Mouse (Mus musculus): ENCODE data around the gene Stag3. TPM values are rescaled to one million over a fixed set of nuclear protein-coding genes. Genes with fewer than 3 reads are reported as not detected.

Stag3 gene
- total RNA-seq (2023; ENCODE audit: inconsistent age) = 0.74 TPM in 1 of 4 replicates, not detected in the others

GRCm38 (mm10) chr5:138279585-138280424, at the start of gene Stag3, which contains the start of the genes Gm43720 and Gpc2:
Gene Stag3, plus strand, starts transcription at chr5:138280240.
Gene Gm43720, minus strand, starts transcription at chr5:138279958.
Gene Gpc2, minus strand, starts transcription at chr5:138280005.

DNA sequence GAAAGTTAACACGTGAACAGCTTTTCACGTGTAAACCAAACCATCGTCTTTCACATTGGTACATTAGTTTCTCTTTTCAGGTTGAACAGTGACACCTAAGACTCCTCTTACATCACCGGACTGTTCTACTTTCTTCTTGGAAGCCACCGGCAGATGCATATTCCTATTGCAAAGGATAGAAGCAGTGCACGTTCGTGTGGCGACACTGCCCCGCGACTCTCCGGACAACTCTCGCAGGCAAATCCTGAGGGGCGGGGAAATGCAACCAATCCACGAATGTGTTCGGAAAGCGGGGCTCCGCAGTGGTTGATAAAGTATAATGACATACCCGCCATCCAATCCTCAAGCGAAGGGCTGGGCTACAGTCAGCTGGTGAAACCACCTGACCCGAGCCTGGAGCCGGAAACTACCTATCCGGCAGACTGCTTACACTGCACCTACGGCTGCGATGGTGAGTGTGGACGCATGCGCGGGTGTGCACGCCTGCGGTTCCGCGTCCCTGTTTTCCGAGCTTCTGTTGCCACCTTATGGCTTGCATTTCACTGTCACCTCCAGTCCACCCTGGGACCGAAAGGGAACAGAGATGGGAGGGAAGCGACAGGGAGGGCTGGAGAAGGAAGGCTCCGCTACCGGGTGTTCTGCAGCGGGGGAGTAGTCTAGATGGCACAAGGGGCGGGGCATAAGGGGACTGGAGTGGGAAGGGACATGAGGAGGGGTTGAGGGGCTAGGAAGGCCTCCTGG, 24.5 kb upstream of the Stag3 start, which contains the start of gene Lamtor4:
Lamtor4 (plus strand) TSS at position 130 of the 741 bp plus-strand sequence.

GRCm38 (mm10) chr5:138263260-138264206, 16.5 kb upstream of the Stag3 start, which contains the start of gene BC037034:
Gene BC037034, minus strand, starts transcription at chr5:138264033.

GRCm38 (mm10) chr5:138272409-138272923, 7.6 kb upstream of the Stag3 start, which contains the start of gene Gal3st4:
Gene Gal3st4, minus strand, starts transcription at chr5:138272840.

GRCm38 (mm10) chr5:138341661-138342060, 61.6 kb downstream of the Stag3 start, which contains the start of gene Pvrig:
Gene Pvrig, plus strand, starts transcription at chr5:138341961.

Other genes starting within 250 kb of the Stag3 start
- not detected in 4 replicates for gene Smok3c, start 227.0 kb upstream of the Stag3 start, total RNA-seq (2023; ENCODE audit: inconsistent age)
- 15.6 to 18.0 TPM (median 17.9 TPM) in 4 replicates for gene Zkscan1, start 195.2 kb upstream of the Stag3 start, total RNA-seq (2023; ENCODE audit: inconsistent age)
- 8.6 to 10.5 TPM (median 9.9 TPM) in 4 replicates for gene Zscan21, start 163.3 kb upstream of the Stag3 start, total RNA-seq (2023; ENCODE audit: inconsistent age)
- gene Zfp113, start 124.5 kb upstream of the Stag3 start, total RNA-seq (2023; ENCODE audit: inconsistent age) = 8.8 to 11.8 TPM (median 10.7 TPM) in 4 replicates
- 50.0 to 62.1 TPM (median 51.4 TPM) in 4 replicates for gene Cops6, start 119.2 kb upstream of the Stag3 start, total RNA-seq (2023; ENCODE audit: inconsistent age)
- gene Ap4m1, start 108.2 kb upstream of the Stag3 start, total RNA-seq (2023; ENCODE audit: inconsistent age) = 34.6 to 44.5 TPM (median 37.7 TPM) in 4 replicates
- gene Mcm7, start 107.8 kb upstream of the Stag3 start, total RNA-seq (2023; ENCODE audit: inconsistent age) = 55.9 to 62.7 TPM (median 57.4 TPM) in 4 replicates
- gene Taf6, start 92.8 kb upstream of the Stag3 start, total RNA-seq (2023; ENCODE audit: inconsistent age) = 31.7 to 37.3 TPM (median 32.3 TPM) in 4 replicates
- gene Cnpy4, start 92.8 kb upstream of the Stag3 start, total RNA-seq (2023; ENCODE audit: inconsistent age) = 13.7 to 21.1 TPM (median 17.0 TPM) in 4 replicates
- 1.1 to 1.7 TPM (median 1.6 TPM) in 3 of 4 replicates, not detected in the other for gene Mblac1, start 85.9 kb upstream of the Stag3 start, total RNA-seq (2023; ENCODE audit: inconsistent age)
- gene Nxpe5, start 54.3 kb upstream of the Stag3 start, total RNA-seq (2023; ENCODE audit: inconsistent age) = not detected in 4 replicates
- gene Lamtor4, start 24.8 kb upstream of the Stag3 start, total RNA-seq (2023; ENCODE audit: inconsistent age) = 31.8 to 44.5 TPM (median 38.9 TPM) in 4 replicates
- gene BC037034, start 16.2 kb upstream of the Stag3 start, total RNA-seq (2023; ENCODE audit: inconsistent age) = 54.8 to 62.4 TPM (median 56.6 TPM) in 4 replicates
- gene Gal3st4, start 7.4 kb upstream of the Stag3 start, total RNA-seq (2023; ENCODE audit: inconsistent age) = not detected in 4 replicates
- gene Gm43720, start 282 bp upstream of the Stag3 start, total RNA-seq (2023; ENCODE audit: inconsistent age) = not detected in 4 replicates
- 1.5 to 2.6 TPM (median 2.2 TPM) in 4 replicates for gene Gpc2, start 235 bp upstream of the Stag3 start, total RNA-seq (2023; ENCODE audit: inconsistent age)
- 0.48 TPM in 2 of 4 replicates, not detected in the others for gene Pvrig, start 61.7 kb downstream of the Stag3 start, total RNA-seq (2023; ENCODE audit: inconsistent age)
- 17.5 to 22.0 TPM (median 19.2 TPM) in 4 replicates for gene Zfp157, start 161.2 kb downstream of the Stag3 start, total RNA-seq (2023; ENCODE audit: inconsistent age)